Mouse (Mus musculus) stomach, postnatal 0 days (tissue): ENCODE data around the gene Casp8ap2.

Experiments
- CTCF ChIP-seq: IDR thresholded peaks from 2 replicates; pipeline ENCODE4 v1.5.1; 2016; ENCODE audit warnings: antibody characterized with exemption, low read depth, mild to moderate bottlenecking, moderate library complexity
- EP300 ChIP-seq: optimal IDR thresholded peaks from 2 replicates; pipeline ENCODE3; 2016; ENCODE audit warnings: antibody characterized with exemption

- no peak for TF ChIP-seq CTCF
- TF ChIP-seq EP300 = no peak
Measured at GRCm38 (mm10) chr4:32621637-32622036, 6.4 kb downstream of the Casp8ap2 start.
